Mouse (Mus musculus): ENCODE data around the gene Kank2. TPM values are rescaled to one million over a fixed set of nuclear protein-coding genes. Genes with fewer than 3 reads are reported as not detected.

The Kank2 gene
- polyA plus RNA-seq, 1 experiment from 2014 or later: 14.3 TPM

GRCm38 (mm10) chr9:21728261-21728832 lies 70.2 kb downstream of the Kank2 start:
- Histone ChIP-seq H3K9ac (ENCODE audit: low read depth, low read length) (no peak overlapping the region), H3K27me3 (ENCODE audit: control insufficient read depth, insufficient read depth, low read length) (no peaks in the 10 kb centered on the region), H3K4me1 (ENCODE audit: control insufficient read depth, insufficient read depth, low read length) (peaks cover 8% of the 10 kb centered on the region; the same call in 1 of the 2 replicates), H3K4me2 (replicated peaks; ENCODE audit: low read depth, low read length) (no peak overlapping the region), H3K36me3 (ENCODE audit: control insufficient read depth, insufficient read depth, low read length) (peaks cover 19% of the 10 kb centered on the region), H3K27ac (ENCODE audit: low read depth, low read length) (no peak overlapping the region), H3K9me3 (ENCODE audit: control insufficient read depth, low read length) (no peaks in the 10 kb centered on the region), H3K4me3 (ENCODE audit: low read length) (no peak overlapping the region)
- WGBS: 78% methylated on average over 10 of the region's 10 CpGs
- no peak for ATAC-seq (ENCODE audit: low FRiP score, low TSS enrichment)

DNA sequence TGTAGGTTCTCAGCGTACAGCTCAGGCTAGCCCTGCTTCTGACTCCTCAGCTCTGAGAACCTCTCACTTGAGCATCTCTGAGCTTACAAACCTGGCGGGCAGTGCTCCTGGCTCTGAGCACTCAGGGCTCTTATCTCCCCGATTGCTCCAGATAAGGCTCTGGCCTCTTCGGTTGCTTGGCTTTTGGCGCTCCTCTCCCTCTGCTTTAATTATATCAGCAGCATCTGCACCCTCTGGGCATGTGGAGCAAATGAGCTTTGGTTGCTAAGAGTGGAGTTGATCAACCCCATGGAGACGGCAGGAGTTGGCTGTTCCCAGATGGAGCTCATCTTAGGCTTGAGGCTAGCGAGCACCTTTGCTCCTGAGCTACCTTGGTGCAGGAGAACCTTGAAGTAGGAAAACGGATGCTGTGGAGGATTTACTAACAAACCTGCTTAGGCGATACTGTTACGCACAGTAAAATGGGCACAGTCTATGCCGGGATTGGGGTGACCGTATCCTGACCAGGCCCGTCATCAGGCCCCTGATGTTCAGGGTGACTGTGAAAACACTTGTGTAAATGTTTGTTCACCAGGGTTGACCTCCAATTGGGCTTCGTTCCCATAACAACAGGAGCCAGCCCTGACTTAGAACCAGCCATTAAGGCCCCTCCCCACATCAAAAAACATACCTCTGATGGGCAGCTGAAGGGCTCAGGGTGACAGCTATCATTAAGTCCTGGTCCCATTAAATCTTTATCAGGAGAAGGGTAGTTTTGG lies 72.1 kb downstream of the Kank2 start:
- no peak for ATAC-seq (ENCODE audit: low FRiP score, low TSS enrichment)
- peaks cover 8% of the 10 kb centered on the region; the same call in 1 of the 2 replicates for H3K4me1 ChIP-seq (ENCODE audit: control insufficient read depth, insufficient read depth, low read length)
- H3K9me3 ChIP-seq (ENCODE audit: control insufficient read depth, low read length): no peaks in the 10 kb centered on the region
- no peaks in the 10 kb centered on the region for H3K27me3 ChIP-seq (ENCODE audit: control insufficient read depth, insufficient read depth, low read length)
- no peak overlapping the region for H3K4me2 ChIP-seq (replicated peaks; ENCODE audit: low read depth, low read length)
- H3K27ac ChIP-seq (ENCODE audit: low read depth, low read length): no peak overlapping the region
- no peak overlapping the region for H3K4me3 ChIP-seq (ENCODE audit: low read length)
- WGBS: 70% methylated on average over 14 of the region's 14 CpGs
- H3K9ac ChIP-seq (ENCODE audit: low read depth, low read length): no peak overlapping the region
- H3K36me3 ChIP-seq (ENCODE audit: control insufficient read depth, insufficient read depth, low read length): no peaks in the 10 kb centered on the region; the same call in 1 of the 2 replicates

DNA sequence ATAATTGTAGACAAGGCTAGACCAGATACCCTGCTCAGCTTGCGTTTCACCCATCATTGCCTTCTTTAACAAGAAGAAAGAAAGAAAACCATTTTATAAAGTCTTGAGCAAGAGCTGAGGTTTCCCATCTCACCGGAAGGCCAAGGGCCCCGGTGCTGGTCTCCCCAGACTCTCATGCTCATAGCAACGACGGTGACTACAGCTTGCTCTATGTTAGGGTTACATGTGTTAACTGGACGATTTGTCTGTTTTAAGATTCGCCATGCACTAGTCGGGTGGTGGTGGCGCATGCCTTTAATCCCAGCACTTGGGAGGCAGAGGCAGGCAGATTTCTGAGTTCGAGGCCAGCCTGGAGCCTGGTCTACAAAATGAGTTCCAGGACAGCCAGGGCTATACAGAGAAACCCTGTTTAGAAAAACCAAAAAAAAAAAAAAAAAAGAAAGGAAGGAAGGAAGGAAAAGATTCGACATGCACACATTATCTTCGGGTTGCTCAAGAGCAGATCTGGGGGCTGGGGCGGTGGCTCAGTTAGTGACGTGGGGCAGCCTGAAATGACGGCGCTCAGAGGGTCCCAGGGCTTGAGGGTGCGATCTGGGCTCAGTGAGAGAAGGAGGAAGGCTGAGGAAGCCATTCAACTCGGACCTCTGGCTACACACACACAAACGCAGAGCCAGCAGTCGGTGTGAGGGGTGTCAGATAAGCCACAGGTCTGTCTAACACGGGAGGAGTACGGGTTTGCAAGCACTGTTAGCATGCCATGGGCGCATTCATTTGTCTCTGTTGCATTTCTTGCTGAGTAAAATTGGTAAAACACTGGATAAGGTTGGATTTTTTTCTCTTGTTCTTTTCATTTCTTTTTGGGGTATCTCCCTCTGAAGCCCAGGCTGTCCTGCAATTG lies 73.1 kb downstream of the Kank2 start:
- peaks cover 8% of the 10 kb centered on the region; the same call in 1 of the 2 replicates for H3K4me1 ChIP-seq (ENCODE audit: control insufficient read depth, insufficient read depth, low read length)
- no peaks in the 10 kb centered on the region; the same call in 1 of the 2 replicates for H3K36me3 ChIP-seq (ENCODE audit: control insufficient read depth, insufficient read depth, low read length)
- peak overlapping the region; percentile 69 for H3K4me2 ChIP-seq (replicated peaks; ENCODE audit: low read depth, low read length)
- no peak for ATAC-seq (ENCODE audit: low FRiP score, low TSS enrichment)
- no peaks in the 10 kb centered on the region for H3K27me3 ChIP-seq (ENCODE audit: control insufficient read depth, insufficient read depth, low read length)
- H3K27ac ChIP-seq (ENCODE audit: low read depth, low read length): no peak overlapping the region
- no peak overlapping the region for H3K9ac ChIP-seq (ENCODE audit: low read depth, low read length)
- 75% methylated on average over 23 of the region's 23 CpGs for WGBS
- H3K9me3 ChIP-seq (ENCODE audit: control insufficient read depth, low read length): no peaks in the 10 kb centered on the region
- peak overlapping the region; percentile 84 for H3K4me3 ChIP-seq (ENCODE audit: low read length)

GRCm38 (mm10) chr9:21724147-21724536 lies 74.4 kb downstream of the Kank2 start:
- ATAC-seq (ENCODE audit: low FRiP score, low TSS enrichment): peak; percentile 97
- H3K27me3 ChIP-seq (ENCODE audit: control insufficient read depth, insufficient read depth, low read length): no peaks in the 10 kb centered on the region
- peak overlapping the region; percentile 75 for H3K9ac ChIP-seq (ENCODE audit: low read depth, low read length)
- H3K27ac ChIP-seq (ENCODE audit: low read depth, low read length): peak overlapping the region; percentile 96; the same call in 1 of the 2 replicates
- no peaks in the 10 kb centered on the region for H3K9me3 ChIP-seq (ENCODE audit: control insufficient read depth, low read length)
- WGBS: under 1% methylated on average over 18 of the region's 18 CpGs
- H3K4me3 ChIP-seq (ENCODE audit: low read length): peak overlapping the region; percentile 84
- H3K4me1 ChIP-seq (ENCODE audit: control insufficient read depth, insufficient read depth, low read length): peaks cover 8% of the 10 kb centered on the region; the same call in 1 of the 2 replicates
- no peaks in the 10 kb centered on the region; the same call in 1 of the 2 replicates for H3K36me3 ChIP-seq (ENCODE audit: control insufficient read depth, insufficient read depth, low read length)
- H3K4me2 ChIP-seq (replicated peaks; ENCODE audit: low read depth, low read length): peak overlapping the region; percentile 69

- peak within 1 kb of the TSS; percentile 69 for H3K4me2 ChIP-seq (replicated peaks; ENCODE audit: low read depth, low read length)
- peaks cover 8% of the 10 kb centered on the region; the same call in 1 of the 2 replicates for H3K4me1 ChIP-seq (ENCODE audit: control insufficient read depth, insufficient read depth, low read length)
- no peaks in the 10 kb centered on the region for H3K27me3 ChIP-seq (ENCODE audit: control insufficient read depth, insufficient read depth, low read length)
- peak within 1 kb of the TSS; percentile 84 for H3K4me3 ChIP-seq (ENCODE audit: low read length)
- no peaks in the 10 kb centered on the region for H3K9me3 ChIP-seq (ENCODE audit: control insufficient read depth, low read length)
- H3K9ac ChIP-seq (ENCODE audit: low read depth, low read length): peak within 1 kb of the TSS; percentile 75
- peak; percentile 81 for ATAC-seq (ENCODE audit: low FRiP score, low TSS enrichment)
- H3K27ac ChIP-seq (ENCODE audit: low read depth, low read length): peak within 1 kb of the TSS; percentile 96
- under 1% methylated on average over 47 of the region's 47 CpGs for WGBS
- H3K36me3 ChIP-seq (ENCODE audit: control insufficient read depth, insufficient read depth, low read length): no peaks in the 10 kb centered on the region; the same call in 1 of the 2 replicates
These were observed 75.0 kb downstream of the Kank2 start, which contains the start of gene Ldlr for GRCm38 (mm10) chr9:21723377-21724146. Gene Ldlr, plus strand, starts transcription at chr9:21723483.

DNA sequence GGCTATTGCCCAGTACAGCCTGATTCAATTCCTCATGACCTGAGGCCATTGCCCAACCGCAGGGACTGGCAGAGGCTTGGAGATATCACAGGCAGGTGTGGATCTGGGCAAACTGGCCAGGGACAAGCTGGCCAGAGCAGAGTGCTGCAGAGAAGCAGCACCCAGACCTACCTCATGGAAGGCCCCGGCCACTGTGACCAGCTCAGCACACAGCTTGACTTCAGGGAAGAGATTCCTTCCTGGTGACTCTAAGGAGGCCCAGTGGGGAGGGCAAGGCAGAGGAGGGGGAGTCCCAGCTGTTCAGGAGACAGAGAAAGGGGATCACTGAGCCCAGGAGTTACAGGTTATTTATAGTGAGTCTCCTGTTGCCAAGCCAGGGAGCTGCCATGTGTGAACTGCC lies 77.5 kb downstream of the Kank2 start:
- no peaks in the 10 kb centered on the region for H3K9me3 ChIP-seq (ENCODE audit: control insufficient read depth, low read length)
- WGBS: 58% methylated on average over 2 of the region's 2 CpGs
- 0 out of 2 replicates have a peak overlapping the region, but pooled peaks have one; percentile 12 for H3K9ac ChIP-seq (ENCODE audit: low read depth, low read length)
- H3K27me3 ChIP-seq (ENCODE audit: control insufficient read depth, insufficient read depth, low read length): no peaks in the 10 kb centered on the region
- no peak overlapping the region for H3K4me2 ChIP-seq (replicated peaks; ENCODE audit: low read depth, low read length)
- peaks cover 8% of the 10 kb centered on the region; the same call in 1 of the 2 replicates for H3K4me1 ChIP-seq (ENCODE audit: control insufficient read depth, insufficient read depth, low read length)
- no peak overlapping the region for H3K4me3 ChIP-seq (ENCODE audit: low read length)
- no peaks in the 10 kb centered on the region for H3K36me3 ChIP-seq (ENCODE audit: control insufficient read depth, insufficient read depth, low read length)
- no peak overlapping the region for H3K27ac ChIP-seq (ENCODE audit: low read depth, low read length)
- ATAC-seq (ENCODE audit: low FRiP score, low TSS enrichment): no peak

DNA sequence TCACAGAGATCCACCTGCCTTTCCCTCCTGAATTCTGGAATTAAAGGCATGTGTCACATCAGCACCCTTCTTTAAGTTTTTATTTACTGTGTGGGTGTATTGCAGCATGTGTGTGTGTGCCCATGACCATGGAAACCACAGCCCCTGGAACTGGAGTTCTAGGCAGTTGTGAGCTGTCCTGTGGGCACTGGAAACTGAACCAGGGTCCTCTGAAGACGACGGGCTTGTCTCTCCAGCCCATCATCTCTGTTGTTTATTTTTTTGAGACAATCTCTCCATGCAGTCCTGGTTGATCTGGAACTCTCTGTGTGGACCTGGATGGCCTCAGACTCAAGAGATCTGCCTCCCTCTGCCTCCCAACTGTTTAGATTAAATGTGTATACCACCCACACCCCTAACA lies 81.5 kb downstream of the Kank2 start:
- H3K4me2 ChIP-seq (replicated peaks; ENCODE audit: low read depth, low read length): no peak overlapping the region
- ATAC-seq (ENCODE audit: low FRiP score, low TSS enrichment): no peak
- H3K27me3 ChIP-seq (ENCODE audit: control insufficient read depth, insufficient read depth, low read length): no peaks in the 10 kb centered on the region
- no peak overlapping the region for H3K27ac ChIP-seq (ENCODE audit: low read depth, low read length)
- no peaks in the 10 kb centered on the region for H3K36me3 ChIP-seq (ENCODE audit: control insufficient read depth, insufficient read depth, low read length)
- WGBS: 93% methylated on average over 2 of the region's 2 CpGs
- H3K4me1 ChIP-seq (ENCODE audit: control insufficient read depth, insufficient read depth, low read length): no peaks in the 10 kb centered on the region
- no peak overlapping the region for H3K4me3 ChIP-seq (ENCODE audit: low read length)
- no peak overlapping the region for H3K9ac ChIP-seq (ENCODE audit: low read depth, low read length)
- H3K9me3 ChIP-seq (ENCODE audit: control insufficient read depth, low read length): no peaks in the 10 kb centered on the region
